Mouse (Mus musculus) ZHBTc4 (cell line): ENCODE measurements at regions not wholly inside any gene's neighbourhood (a gene's known extent, or its start where the extent isn't known, plus 50 kb on each side); places are given as distances from the start of the nearest gene placed in this dataset.

Experiments used
- DNase-seq: peaks from one replicate; pipeline ENCODE4 v3.0.0-alpha.2; 2011; ENCODE audit warnings: low read depth, low spot score

- no peak for DNase-seq
These were observed 69.2 kb upstream of the 4931429L15Rik start for GRCm38 (mm10) chr9:46388677-46389676.

- DNase-seq, result peak; percentile 45
These were observed 66.5 kb upstream of the 4931429L15Rik start for GRCm38 (mm10) chr9:46386333-46386732.

- no peak for DNase-seq
These were observed 61.6 kb upstream of the 4931429L15Rik start for GRCm38 (mm10) chr9:46381342-46381741.

GRCm38 (mm10) chr9:46379453-46379852 is 59.7 kb upstream of the 4931429L15Rik start:
- DNase-seq, result peak; percentile 26

GRCm38 (mm10) chr9:46378339-46378738 is 58.6 kb upstream of the 4931429L15Rik start:
- DNase-seq, result peak; percentile 59
